Mouse (Mus musculus): Measurements from ENCODE around the gene Agtrap.
A peak's percentile ranks its signal among the peaks of the same experiment; 100 is the strongest.

Agtrap gene

DNA sequence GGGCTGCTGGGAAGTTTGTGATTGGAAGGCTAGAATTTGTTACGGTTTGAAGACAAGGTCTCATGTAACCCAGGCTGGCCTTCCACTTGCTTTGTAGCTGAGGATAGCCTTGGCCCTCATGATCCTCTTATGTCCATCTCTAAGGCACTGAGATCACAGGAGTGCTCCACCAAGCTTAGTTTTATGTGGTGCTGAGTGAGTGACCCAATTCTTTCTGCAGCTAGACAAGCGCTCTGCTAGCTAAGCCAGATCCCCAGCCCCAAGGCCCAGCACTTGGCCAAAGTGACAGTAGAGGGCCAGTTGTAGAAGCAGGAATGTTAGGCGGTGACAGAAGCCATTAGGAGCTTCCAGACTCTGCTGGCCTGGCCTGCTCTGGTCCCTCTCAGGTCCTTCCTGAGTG lies 16.3 kb upstream of the Agtrap start:
- no peak for DNase-seq (ENCODE audit: low spot score in 2 of 2)

DNA sequence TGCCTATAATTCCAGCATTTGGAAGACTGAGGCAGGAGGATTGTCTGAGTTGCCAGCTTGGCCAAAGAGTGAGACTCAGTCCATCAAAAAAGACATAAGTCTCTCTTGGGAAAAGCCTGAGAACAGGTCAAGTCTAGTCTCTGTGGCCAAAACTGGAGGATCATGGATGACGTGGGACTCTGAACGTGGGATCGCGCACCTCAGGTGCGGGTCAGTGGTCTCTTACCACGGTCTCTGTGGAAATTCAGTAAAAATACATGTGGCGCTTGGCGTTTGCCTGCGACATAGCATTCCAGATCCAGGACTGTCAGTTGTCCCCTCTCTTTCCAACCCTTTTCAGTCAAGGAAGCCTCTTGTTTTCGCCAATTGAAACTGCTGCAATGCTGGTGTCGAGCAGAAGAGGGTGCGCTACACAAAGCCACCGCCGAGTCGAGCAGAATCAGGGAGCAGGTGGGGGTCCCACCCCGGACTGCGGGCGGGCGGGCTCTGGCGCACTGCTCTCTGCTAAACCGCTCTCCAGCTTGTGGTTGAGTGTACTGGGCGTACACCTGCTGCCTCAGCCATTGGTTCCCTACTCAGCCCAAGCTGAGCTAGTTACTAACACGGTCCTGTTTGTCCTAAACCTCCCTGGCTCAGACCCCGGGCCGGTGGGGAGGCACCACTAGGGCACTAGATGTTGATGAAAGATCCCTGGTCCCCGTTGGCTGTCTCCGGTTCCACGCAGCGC lies 14.1 kb upstream of the Agtrap start:
- no peak for DNase-seq (ENCODE audit: low spot score in 2 of 2)

DNA sequence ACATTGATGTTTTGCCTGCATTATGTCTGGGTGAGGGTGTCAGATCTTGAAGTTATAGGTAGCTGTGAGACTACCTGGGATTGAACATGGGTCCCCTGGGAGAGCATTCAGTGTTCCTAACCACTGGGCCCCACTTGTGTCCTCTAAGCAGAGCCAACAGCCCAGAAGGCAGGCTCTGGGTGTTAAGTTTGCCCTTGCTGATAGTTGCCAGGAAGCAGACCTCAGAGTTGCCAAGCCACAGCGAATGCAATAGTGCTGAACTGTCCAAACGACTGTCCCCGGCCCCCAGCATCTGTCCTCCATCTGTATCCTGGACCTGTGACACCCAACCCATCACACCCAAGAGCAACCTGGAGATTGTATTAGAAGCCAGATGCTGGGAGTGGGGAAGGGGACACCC lies 10.8 kb upstream of the Agtrap start:
- no peak for DNase-seq (ENCODE audit: low spot score in 2 of 2)

DNA sequence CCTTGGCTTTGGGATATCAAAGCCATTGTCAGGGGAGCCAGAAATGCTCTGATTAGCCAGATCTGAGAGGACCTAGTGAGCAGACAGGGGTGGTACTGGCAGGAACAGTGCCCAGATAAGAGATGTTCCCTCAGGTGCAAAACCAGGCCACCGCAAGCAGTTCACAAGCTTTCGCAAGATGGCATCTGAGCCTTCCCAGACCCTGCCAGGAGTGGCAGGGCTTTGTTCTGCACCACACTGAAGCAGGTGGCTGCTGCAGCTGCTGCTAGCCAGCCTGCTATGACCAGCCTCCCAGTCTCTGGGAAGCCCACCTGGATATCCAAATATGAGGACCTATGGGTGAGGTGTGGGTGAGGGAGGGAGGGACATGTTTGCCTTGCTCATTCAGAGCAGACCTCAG lies 10.1 kb upstream of the Agtrap start:
- no peak for DNase-seq (ENCODE audit: low spot score in 2 of 2)

DNA sequence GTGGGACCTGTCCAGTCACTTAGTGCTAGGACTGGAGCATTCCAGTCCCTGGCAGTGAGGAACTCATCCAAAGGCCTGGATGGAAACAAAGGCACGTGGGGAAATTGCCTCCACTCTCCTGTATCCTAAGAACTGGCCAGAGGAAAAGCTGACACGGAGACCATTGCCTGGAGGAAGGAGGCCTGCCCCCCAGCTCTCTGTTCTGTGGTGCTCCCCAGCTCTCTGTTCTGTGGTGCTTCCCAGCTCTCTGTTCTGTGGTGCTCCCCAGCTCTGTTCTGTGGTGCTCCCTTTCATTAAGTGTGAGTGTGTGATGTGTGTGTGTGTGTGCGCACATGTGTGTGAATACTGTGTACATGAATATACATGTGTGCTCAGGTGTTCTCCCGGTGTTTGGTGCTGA lies 7.2 kb upstream of the Agtrap start:
- no peak for DNase-seq (ENCODE audit: low spot score in 2 of 2)

DNA sequence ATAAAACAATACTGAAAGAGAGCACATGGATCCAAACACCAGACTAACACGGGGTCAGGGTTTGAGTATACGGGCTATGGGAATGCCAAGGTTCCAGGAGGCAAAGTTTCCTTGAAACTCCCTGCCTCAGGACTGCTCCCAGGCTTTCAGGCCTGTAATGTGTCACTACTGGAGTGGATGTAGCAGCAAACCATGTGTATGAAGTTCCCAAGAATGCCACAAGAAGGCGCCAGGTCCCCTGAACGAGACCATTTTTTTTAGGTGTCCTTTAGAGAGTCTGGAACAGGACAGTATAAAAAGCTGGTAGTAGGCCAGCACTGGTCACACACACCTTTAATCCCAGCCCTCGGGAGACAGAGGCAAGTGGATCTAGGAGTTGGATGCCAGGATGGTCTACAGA lies 6.3 kb upstream of the Agtrap start:
- DNase-seq (ENCODE audit: low spot score in 2 of 2): no peak

DNA sequence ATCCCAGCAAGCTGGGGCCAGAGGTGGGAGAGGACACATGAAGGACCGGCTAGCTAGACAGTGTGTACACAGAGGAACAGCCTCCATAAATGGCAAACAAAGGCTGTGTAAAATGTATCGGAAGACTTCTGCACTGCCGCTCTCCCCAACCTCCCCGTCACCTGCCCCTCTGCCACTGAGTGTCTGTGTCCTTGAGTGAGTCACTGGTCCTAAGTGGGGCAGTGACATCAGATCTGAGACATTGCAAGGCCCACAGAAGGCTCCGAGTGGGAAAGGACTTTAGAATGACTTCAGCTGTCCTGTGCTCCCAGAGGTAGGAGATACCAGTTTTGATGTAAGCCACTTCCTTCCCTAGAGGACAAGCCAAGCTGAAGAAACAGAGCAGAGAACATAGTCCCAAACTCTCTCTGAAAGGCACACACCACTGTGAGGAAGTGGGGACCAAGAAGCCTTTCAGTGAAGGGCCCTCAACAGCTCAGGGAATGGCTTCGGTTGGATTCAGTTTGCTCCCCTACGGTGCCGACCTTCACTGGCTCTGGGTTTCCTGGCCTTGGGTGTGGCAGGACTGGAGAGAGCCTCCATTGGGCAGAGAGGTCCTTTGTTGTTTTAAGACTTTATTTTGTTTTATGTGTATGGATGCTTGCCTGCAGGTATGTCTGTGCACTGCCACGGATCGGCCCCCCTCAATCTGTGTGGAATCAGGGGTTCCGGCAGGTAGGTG lies 4.9 kb upstream of the Agtrap start:
- no peak for DNase-seq (ENCODE audit: low spot score in 2 of 2)

DNA sequence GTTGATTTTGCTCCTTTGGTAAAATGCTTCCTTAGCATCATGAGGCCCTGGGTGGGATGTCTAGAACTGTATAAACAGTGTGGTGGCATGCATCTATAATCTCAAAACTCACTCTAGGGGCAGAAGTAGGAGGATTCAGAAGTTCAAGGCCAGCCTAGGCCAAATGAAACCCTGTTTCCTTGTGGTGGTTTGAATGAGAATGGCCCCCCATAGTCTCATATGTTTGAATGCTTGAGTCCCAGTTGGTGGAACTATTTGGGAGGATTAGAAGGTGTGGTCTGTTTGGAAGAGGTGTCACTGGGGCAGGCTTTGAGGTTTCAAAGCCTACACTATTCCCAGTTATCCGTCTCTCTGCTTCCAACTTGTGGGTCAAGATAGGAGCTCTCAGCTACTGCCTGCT lies 3.4 kb upstream of the Agtrap start:
- no peak for DNase-seq (ENCODE audit: low spot score in 2 of 2)

DNA sequence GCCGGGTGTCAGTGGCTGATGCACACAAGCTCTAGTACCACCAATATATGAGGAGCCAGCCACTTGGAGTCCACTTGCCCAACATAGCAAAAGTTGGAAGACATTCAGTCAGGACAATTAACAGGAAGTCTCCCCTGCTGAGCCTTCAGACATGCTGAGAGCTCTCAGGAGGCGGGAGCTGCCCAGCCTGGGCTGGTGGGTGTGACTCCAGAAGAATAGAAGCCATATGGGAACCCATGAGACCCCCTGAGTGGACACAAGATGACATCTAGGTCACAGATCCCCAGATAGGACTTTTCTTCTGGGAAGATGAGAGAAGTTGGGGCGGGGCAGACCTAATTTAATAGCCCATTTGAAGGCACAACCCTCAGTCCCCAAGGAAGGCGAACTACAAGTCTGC lies 1.3 kb upstream of the Agtrap start:
- DNase-seq (ENCODE audit: low spot score in 2 of 2): no peak

DNA sequence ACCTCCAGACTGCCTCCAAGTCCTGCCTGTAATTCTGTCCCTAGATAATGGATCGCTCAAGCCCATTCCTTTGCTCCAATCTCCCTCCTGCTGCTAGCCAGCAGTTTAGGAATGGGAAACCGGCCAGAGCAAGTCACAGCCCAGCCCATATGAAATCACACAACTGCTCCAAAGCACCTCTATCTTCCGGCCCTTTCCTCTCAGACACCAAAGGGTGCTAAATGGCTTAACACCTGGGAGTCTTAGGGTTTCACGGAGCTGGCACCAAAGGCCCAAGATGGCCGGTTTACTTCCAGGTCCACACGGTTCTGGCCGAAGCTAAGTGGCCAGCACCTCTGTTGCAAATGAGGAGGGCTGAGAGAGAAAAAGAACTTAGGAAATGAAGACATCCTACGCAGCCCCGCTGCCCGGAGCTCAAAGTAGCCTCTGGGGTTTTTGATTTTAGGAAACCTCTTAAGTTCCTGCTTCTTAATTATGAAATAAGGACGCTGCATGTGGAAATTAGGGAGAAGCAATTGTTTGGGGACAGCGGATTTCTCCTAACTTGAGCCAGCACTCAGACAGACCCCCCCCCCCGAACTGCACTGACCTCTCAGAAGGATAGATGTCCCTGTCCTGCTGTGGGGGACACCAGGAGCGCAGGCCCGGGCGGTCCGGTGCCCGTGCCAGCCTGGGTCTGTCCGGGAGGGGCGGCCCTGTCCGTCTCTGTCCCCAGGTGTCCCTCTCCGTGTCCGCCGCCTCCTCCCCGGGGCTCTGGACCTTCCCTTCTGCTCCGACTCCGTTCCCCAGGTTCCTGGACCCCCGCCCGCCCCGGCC lies 532 bp downstream of the Agtrap start:
- DNase-seq (ENCODE audit: low spot score in 2 of 2): no peak

DNA sequence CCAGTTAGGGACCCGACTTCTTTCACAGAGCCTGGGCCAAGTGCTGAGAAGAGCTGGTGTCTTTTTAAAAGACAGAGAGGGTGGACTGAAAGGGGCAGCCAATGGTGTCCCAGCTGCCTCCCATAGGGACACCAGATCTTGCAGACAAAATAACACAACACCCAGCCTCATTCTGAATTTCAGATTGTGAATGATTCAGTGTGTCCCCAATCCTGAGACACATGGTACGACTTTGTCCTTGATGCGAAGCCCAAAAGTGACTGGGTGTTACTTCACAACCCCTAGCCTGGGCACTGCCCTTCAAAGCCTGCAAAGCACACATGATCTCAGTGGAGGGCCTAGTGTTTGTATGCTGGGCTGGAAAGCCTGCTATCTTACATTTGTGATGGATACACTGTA lies 1.9 kb downstream of the Agtrap start:
- no peak for DNase-seq (ENCODE audit: low spot score in 2 of 2)

DNA sequence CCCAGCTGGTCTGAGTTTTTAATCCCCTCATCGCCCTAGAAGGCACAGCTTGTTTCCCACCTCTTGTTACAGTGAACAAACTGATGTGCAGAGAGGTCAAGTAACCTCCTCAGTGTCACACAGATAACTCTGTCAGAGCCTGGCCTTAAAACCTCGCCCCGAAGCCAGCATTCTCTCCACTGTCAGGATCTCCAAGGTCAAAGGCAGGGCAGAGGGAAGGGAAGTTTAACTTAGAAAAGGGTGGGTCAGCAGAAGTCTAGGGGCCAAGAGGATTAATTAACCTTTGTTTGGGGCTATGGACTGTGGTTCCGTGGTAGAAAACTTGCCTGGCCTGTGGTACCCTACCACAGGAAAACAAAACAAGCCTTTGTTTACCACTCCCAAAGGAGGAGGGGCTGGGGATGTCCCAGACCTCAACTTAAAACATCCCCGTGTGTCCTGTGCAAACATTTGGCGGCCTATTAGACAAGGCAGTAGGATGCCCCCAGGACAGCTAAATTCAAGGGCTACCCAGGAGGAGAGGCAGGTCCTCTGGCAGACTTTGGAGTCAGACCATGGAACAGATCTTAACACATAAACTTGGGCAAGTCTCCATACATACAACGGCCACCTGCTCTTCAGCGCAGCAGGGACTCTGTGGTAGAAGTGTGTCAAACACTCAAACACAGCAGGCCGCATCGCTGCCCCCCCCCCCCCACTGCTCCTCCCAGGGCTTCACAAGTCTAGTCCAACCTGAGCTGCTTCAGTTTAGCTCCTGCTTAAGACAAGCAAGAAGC lies 2.5 kb downstream of the Agtrap start:
- DNase-seq (ENCODE audit: low spot score in 2 of 2): no peak

DNA sequence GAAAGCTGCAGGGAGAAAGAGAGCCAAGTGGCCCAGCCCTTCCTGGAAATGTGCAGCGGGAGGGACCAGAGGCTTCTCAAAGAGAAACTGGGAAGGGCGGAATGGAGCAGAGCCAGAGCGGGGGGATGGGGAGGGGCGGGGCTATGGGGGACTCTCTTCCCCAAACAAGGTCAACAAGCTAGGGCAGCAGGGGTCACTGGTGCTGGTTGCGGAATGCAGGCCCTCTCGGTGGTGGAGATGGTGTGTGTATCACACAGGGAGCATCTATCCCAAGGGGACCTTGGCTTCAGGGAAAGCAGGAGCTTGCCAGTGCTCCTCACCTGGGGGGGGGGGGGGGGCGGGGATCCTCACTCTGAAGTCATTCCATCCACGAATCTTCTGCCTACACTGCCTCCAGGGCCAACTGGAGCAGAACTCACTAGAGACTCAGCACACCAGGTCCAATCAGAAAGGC lies 3.5 kb downstream of the Agtrap start:
- DNase-seq (ENCODE audit: low spot score in 2 of 2): no peak

DNA sequence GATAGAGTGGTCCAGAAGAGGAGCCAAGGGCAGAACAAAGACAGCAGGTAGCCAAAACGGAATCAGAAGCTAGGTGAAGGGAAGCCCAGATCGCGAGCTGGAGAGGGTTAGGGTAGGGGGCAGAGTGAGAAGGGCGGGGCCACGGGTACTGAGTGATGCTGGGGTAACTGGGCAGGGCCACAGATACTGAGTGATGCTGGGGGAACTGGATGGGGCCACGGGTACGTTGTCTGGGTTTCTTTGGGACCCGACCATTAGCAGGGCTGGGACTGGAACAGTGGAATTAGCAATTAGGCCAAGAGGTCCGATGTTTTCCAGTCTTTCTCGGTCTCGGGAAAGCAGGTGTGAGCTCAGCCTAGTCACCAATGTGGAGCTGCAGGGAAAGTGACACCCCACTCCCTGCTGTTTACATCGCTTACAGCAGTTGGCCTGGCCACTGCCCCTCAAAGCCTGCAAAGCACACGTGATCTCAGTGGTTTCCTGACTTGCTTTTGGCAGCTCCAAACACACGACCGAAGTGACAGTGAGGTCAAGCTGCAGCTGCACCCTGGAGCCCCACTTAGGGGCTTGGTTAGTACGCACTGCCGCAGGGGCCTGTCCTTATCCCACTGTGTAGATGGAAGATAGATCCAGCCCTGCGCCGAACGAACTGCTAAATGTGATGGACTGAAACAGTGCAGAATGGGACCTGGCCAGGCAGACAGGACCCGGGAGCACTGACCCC lies 4.5 kb downstream of the Agtrap start:
- no peak for DNase-seq (ENCODE audit: low spot score in 2 of 2)

DNA sequence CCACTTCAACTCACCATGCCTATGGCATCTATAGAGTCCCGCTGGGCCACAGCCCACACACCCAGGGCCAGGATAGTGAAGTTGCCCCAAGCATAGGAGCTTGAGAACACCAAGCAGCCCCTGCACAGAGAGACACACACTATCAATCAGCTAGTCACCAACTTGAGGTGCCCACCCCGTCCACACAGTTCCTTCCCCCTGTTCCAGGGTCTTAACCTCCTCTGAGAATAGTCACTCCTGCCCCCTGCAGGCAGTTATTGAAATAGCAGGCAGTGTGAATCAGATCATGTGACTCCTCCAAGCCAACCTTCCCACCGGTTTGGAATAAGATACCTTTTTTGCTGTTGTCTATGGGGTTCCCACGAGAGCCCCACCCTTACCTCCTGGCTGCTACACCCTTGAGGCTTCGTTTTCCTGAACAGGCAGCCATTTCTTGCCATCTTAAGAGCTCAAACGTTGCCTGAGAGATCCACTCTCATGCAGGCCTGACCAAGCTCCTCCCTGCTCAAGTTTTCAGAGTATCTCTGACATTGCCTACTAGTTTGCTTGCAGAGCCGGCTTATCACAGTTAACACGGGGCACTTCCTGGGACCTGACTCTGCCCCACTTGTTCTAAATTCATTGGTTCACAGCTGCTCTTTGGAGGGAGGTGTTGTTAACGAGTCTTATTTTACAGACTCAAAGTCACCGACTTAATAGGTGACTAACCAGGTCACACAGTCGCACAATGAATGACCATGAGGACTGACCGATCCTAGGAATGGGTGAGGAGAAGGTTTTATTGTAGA lies 5.4 kb downstream of the Agtrap start:
- peak; percentile 36 to 60 for DNase-seq (ENCODE audit: low spot score in 2 of 2)

DNA sequence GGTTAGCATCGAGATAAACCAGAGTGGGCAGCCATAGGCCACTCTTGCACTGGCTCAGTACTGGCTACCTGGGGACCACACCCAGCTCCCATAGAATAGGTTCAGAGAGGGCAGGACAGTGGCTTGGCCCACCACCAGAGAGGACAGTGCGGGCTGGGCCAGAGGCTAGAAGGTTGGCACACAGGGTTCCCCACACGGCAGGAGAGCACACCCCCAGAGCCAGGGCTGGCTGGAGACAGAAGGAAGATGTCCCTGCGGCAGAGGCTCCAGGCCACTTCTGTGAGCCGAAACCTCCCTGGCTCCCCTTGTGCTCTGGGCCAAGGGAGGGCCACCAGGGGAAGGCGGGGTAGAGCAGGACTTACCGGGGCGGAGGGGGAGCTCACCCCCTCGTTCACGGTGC lies 6.6 kb downstream of the Agtrap start:
- no peak for DNase-seq (ENCODE audit: low spot score in 2 of 2)

DNA sequence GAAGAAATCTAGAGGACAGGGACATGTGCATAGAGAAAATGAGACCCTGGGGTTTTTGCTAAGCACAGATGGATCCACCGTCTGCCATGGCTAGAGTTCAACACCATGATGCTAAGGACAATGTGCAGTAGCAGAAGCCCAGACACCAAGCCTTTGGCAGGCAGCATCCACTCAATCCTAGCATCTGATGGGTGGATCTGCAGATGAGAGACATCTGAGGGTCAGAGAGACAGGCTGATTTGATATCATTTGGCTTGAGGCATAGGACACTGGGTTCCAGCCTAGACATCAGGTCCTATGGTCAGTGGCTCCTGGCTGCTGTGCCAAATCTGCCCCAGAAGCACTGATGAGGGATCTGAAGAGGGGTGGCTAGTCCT lies 7.2 kb downstream of the Agtrap start:
- no peak for DNase-seq (ENCODE audit: low spot score in 2 of 2)

DNA sequence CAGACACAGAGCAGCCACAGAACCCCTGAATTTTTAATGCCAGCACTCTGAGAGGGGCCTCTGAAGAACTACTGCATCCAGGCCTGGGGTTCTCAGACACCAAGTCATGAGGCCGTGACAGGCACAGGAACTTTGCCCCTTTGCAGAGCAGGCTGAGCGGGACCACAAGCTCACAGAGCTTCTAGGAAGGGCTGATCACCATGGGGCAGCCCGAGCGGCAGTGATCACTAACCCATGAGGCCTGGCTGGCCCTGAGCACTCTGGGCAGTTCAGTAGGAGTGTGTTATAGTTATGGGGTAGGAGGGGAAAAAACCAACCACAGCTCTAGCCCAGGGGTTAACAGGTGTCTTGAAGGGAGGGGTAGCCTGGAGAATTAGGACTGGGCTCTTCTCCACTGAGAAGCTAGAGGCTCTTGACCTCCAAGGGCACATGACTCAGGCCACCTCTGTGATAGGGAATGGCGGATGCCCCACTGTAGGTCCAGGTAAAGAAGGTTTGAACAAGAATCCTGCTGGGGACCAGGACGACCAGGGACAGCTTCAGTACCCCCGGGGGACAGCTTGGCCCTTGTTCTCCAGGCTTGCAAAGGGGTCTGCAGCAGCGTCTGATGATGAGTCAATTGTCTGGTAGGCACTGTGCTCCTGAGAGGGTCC lies 7.8 kb downstream of the Agtrap start:
- no peak for DNase-seq (ENCODE audit: low spot score in 2 of 2)

DNA sequence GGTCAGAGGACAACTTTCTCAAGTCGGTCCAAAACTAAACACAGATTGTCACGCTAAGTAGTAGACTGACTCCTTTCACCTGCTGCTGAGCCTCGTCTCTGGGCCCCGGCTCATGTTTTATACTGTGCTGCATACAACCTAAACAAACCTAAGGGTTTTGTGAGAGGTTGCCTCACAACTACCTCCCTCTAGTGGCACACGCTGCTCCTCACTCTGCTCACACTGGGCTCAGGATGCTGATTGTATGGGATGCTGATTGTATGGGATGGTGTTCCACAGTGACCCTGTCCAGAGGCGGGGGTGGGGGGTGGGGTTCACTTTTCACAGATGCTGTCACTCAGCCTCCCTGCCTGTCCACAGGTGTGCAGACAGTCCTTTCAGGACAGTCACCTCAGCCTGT lies 8.6 kb downstream of the Agtrap start:
- DNase-seq (ENCODE audit: low spot score in 2 of 2): no peak

DNA sequence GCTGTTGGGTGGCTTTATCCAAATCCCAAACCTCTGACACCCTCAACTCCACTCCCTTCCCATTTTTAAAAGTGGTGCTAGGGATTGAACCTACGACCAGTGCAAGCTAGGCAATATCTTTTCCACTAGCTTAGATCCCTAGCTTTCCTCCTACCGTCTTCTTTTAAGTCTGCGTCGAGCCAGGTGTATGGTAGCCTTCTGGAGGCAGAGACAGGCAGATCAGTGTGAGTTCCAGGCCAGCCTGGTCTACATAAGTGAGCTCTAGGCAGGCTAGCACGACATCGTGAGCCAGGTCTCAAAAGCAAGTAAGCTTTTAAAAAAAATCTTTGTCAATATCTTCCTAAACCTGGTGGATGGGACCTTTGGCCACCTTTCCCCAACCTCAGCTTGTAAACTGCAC lies 11.9 kb downstream of the Agtrap start:
- no peak for DNase-seq (ENCODE audit: low spot score in 2 of 2)

Measured in spleen, postnatal 14 days (tissue).